ENCODE assay signal across 8 mouse cellular contexts in genomic region chr7:28807641-28808220, GRCm38 (mm10). TPM values are rescaled to one million over a fixed set of nuclear protein-coding genes. Genes with fewer than 3 reads are reported as not detected.
DNase-seq lines count a peak whose midpoint lies in the region; ATAC-seq and TF ChIP-seq lines count a peak whose summit lies in the region.

No protein-coding gene starts in this region.

- ATAC-seq in heart, embryonic 13.5 days (ENCODE audit: extremely low read depth, insufficient number of reproducible peaks, low FRiP score, low TSS enrichment) = no peak
- ATAC-seq in limb, embryonic 13.5 days (ENCODE audit: low FRiP score, low read depth) = no peak
- no peak for ATAC-seq in neural tube, embryonic 13.5 days (ENCODE audit: low read depth)

- H3K9me3 ChIP-seq in heart, embryonic 13.5 days = no peaks in the 10 kb centered on the region
- H3K9me3 ChIP-seq in limb, embryonic 13.5 days = no peaks in the 10 kb centered on the region
- no peaks in the 10 kb centered on the region for H3K9me3 ChIP-seq in neural tube, embryonic 13.5 days

- peak overlapping the region; percentile 98 for H3K9ac ChIP-seq in heart, embryonic 13.5 days
- H3K9ac ChIP-seq in limb, embryonic 13.5 days = peak overlapping the region; percentile 92
- H3K9ac ChIP-seq in neural tube, embryonic 13.5 days = peak overlapping the region; percentile 91

- peak overlapping the region; percentile 92 for H3K27ac ChIP-seq in bone marrow macrophage, adult 2 months (ENCODE audit: insufficient read depth, low read depth, low read length)
- H3K27ac ChIP-seq in heart, embryonic 13.5 days (replicated peaks) = peak overlapping the region; percentile 100
- peak overlapping the region; percentile 100 for H3K27ac ChIP-seq in limb, embryonic 13.5 days
- peak overlapping the region; percentile 100 for H3K27ac ChIP-seq in neural tube, embryonic 13.5 days (replicated peaks)

- 47% methylated on average over 6 of the region's 8 CpGs for WGBS in heart, embryonic 13.5 days
- 32% methylated on average over 7 of the region's 8 CpGs for WGBS in limb, embryonic 13.5 days
- 46% methylated on average over 6 of the region's 8 CpGs for WGBS in neural tube, embryonic 13.5 days

- DNase-seq in kidney, adult 9 months = peak; percentile 56
- DNase-seq in kidney, postnatal 25 days = no peak
- DNase-seq in thymus, postnatal 14 days = no peak
- no peak for DNase-seq in layer of hippocampus, adult 8-10 months (ENCODE audit: low spot score in 2 of 2)

- no peak for TF ChIP-seq POLR2A in bone marrow macrophage, adult 2 months (IDR thresholded peaks at IDR 0.05; ENCODE audit: borderline replicate concordance, low read depth, low read length)

- H3K4me1 ChIP-seq in bone marrow macrophage, adult 2 months (ENCODE audit: control insufficient read depth, insufficient read depth, low read length) = peaks cover 20% of the 10 kb centered on the region
- H3K4me1 ChIP-seq in heart, embryonic 13.5 days = peaks cover 37% of the 10 kb centered on the region
- peaks cover 34% of the 10 kb centered on the region for H3K4me1 ChIP-seq in limb, embryonic 13.5 days
- H3K4me1 ChIP-seq in neural tube, embryonic 13.5 days (replicated peaks) = peaks cover 31% of the 10 kb centered on the region

- H3K36me3 ChIP-seq in heart, embryonic 13.5 days = peaks cover 11% of the 10 kb centered on the region
- H3K36me3 ChIP-seq in limb, embryonic 13.5 days = peaks cover 9% of the 10 kb centered on the region
- H3K36me3 ChIP-seq in neural tube, embryonic 13.5 days = peaks cover 7% of the 10 kb centered on the region; the same call in 1 of the 2 replicates

- TF ChIP-seq CTCF in bone marrow macrophage, adult 2 months (IDR thresholded peaks at IDR 0.05; ENCODE audit: low read depth, low read length) = no peak

- peak overlapping the region; percentile 98 for H3K4me2 ChIP-seq in heart, embryonic 13.5 days
- H3K4me2 ChIP-seq in limb, embryonic 13.5 days (replicated peaks) = peak overlapping the region; percentile 96
- peak overlapping the region; percentile 97 for H3K4me2 ChIP-seq in neural tube, embryonic 13.5 days

- H3K27me3 ChIP-seq in heart, embryonic 13.5 days (replicated peaks) = no peaks in the 10 kb centered on the region
- no peaks in the 10 kb centered on the region for H3K27me3 ChIP-seq in limb, embryonic 13.5 days
- H3K27me3 ChIP-seq in neural tube, embryonic 13.5 days = no peaks in the 10 kb centered on the region

- H3K4me3 ChIP-seq in bone marrow macrophage, adult 2 months (ENCODE audit: insufficient read depth, low read length) = peak overlapping the region; percentile 77
- H3K4me3 ChIP-seq in heart, embryonic 13.5 days = peak overlapping the region; percentile 86
- H3K4me3 ChIP-seq in limb, embryonic 13.5 days = peak overlapping the region; percentile 73
- H3K4me3 ChIP-seq in neural tube, embryonic 13.5 days = peak overlapping the region; percentile 73

RNA-seq across cellular contexts. Expression of gene Hnrnpl, which starts 0.6 kb away (rescaled TPM):
- polyA plus RNA-seq in bone marrow macrophage, adult 2 months (2012; ENCODE audit: insufficient read depth, insufficient read length, missing spikeins) = 252 and 256 TPM in 2 replicates
- polyA plus RNA-seq in heart, embryonic 13.5 days (2015; fragmentation: Nextera tagmentation; extraction: Ambion mirVana) = 168 TPM in 2 replicates
- 284 and 285 TPM in 2 replicates for polyA plus RNA-seq in limb, embryonic 13.5 days (2015; fragmentation: Nextera tagmentation; extraction: Ambion mirVana)
- 214 and 237 TPM in 2 replicates for polyA plus RNA-seq in neural tube, embryonic 13.5 days (2015; fragmentation: Nextera tagmentation; extraction: Ambion mirVana)
- total RNA-seq in layer of hippocampus, adult 8-10 months (2022) = 100 to 1,000 TPM; 403 to 453 (median 434) TPM

RNA-seq across cellular contexts. Expression of gene Ech1, which starts 17.3 kb away (rescaled TPM):
- 85.7 and 96.1 TPM in 2 replicates for polyA plus RNA-seq in bone marrow macrophage, adult 2 months (2012; ENCODE audit: insufficient read depth, insufficient read length, missing spikeins)
- polyA plus RNA-seq in heart, embryonic 13.5 days (2015; fragmentation: Nextera tagmentation; extraction: Ambion mirVana) = 169 and 182 TPM in 2 replicates
- 155 TPM in 2 replicates for polyA plus RNA-seq in limb, embryonic 13.5 days (2015; fragmentation: Nextera tagmentation; extraction: Ambion mirVana)
- 88.7 and 98.1 TPM in 2 replicates for polyA plus RNA-seq in neural tube, embryonic 13.5 days (2015; fragmentation: Nextera tagmentation; extraction: Ambion mirVana)
- total RNA-seq in layer of hippocampus, adult 8-10 months (2022) = 10 to 100 TPM; 64.2 to 77.6 (median 67.7) TPM

RNA-seq across cellular contexts. Expression of gene Rinl, which starts 19.0 kb away (rescaled TPM):
- polyA plus RNA-seq in bone marrow macrophage, adult 2 months (2012; ENCODE audit: insufficient read depth, insufficient read length, missing spikeins) = 33.3 and 36.4 TPM in 2 replicates
- polyA plus RNA-seq in heart, embryonic 13.5 days (2015; fragmentation: Nextera tagmentation; extraction: Ambion mirVana) = 2.7 and 3.6 TPM in 2 replicates
- 3.1 and 3.6 TPM in 2 replicates for polyA plus RNA-seq in limb, embryonic 13.5 days (2015; fragmentation: Nextera tagmentation; extraction: Ambion mirVana)
- 1.7 and 2.6 TPM in 2 replicates for polyA plus RNA-seq in neural tube, embryonic 13.5 days (2015; fragmentation: Nextera tagmentation; extraction: Ambion mirVana)
- total RNA-seq in layer of hippocampus, adult 8-10 months (2022) = 1 to 10 TPM; 2.5 to 5.3 (median 3.8) TPM

RNA-seq across cellular contexts. Expression of gene Lgals4, which starts 25.9 kb away (rescaled TPM):
- 1.9 and 2.8 TPM in 2 replicates for polyA plus RNA-seq in bone marrow macrophage, adult 2 months (2012; ENCODE audit: insufficient read depth, insufficient read length, missing spikeins)
- polyA plus RNA-seq in heart, embryonic 13.5 days (2015; fragmentation: Nextera tagmentation; extraction: Ambion mirVana) = 4.3 and 5.6 TPM in 2 replicates
- polyA plus RNA-seq in limb, embryonic 13.5 days (2015; fragmentation: Nextera tagmentation; extraction: Ambion mirVana) = 9.6 and 10.3 TPM in 2 replicates
- 5.0 and 6.2 TPM in 2 replicates for polyA plus RNA-seq in neural tube, embryonic 13.5 days (2015; fragmentation: Nextera tagmentation; extraction: Ambion mirVana)
- 1 to 10 TPM; 2.4 to 6.9 (median 4.9) TPM for total RNA-seq in layer of hippocampus, adult 8-10 months (2022)

RNA-seq across cellular contexts. Expression of gene Nfkbib, which starts 40.4 kb away (rescaled TPM):
- 32.1 and 33.4 TPM in 2 replicates for polyA plus RNA-seq in bone marrow macrophage, adult 2 months (2012; ENCODE audit: insufficient read depth, insufficient read length, missing spikeins)
- polyA plus RNA-seq in heart, embryonic 13.5 days (2015; fragmentation: Nextera tagmentation; extraction: Ambion mirVana) = 30.5 and 32.7 TPM in 2 replicates
- polyA plus RNA-seq in limb, embryonic 13.5 days (2015; fragmentation: Nextera tagmentation; extraction: Ambion mirVana) = 41.7 and 46.0 TPM in 2 replicates
- 63.4 and 67.7 TPM in 2 replicates for polyA plus RNA-seq in neural tube, embryonic 13.5 days (2015; fragmentation: Nextera tagmentation; extraction: Ambion mirVana)
- total RNA-seq in layer of hippocampus, adult 8-10 months (2022) = 10 to 100 TPM; 23.0 to 25.5 (median 24.7) TPM
